Mouse (Mus musculus) intestine, embryonic 15.5 days (tissue): ENCODE data around the gene Stx2. TPM values are rescaled to one million over a fixed set of nuclear protein-coding genes. Genes with fewer than 3 reads are reported as not detected.

ENCODE experiments used
- ATAC-seq: fragments of 200-750 bp; cut with Nextera tagmentation; 2 replicates; pipeline ENCODE4 v1.8.0; 2017; ENCODE audit warnings: moderate TSS enrichment, moderate library complexity
- H3K27ac ChIP-seq: fragments of 300-500 bp; sonication (generic); 2 replicates; pipeline ENCODE4 v1.5.1; 2015; ENCODE audit warnings: mild to moderate bottlenecking, inconsistent platforms
- H3K27me3 ChIP-seq: fragments of 300-500 bp; sonication (generic); replicated peaks from 2 replicates; pipeline ENCODE4 v1.6.1; 2015; ENCODE audit warnings: inconsistent platforms
- H3K36me3 ChIP-seq: fragments of 300-500 bp; sonication (generic); 2 replicates; pipeline ENCODE4 v1.6.1; 2015; ENCODE audit warnings: inconsistent platforms
- H3K4me1 ChIP-seq: fragments of 300-500 bp; sonication (generic); replicated peaks from 2 replicates; pipeline ENCODE4 v1.6.1; 2015; ENCODE audit warnings: inconsistent platforms
- H3K4me2 ChIP-seq: fragments of 300-500 bp; sonication (generic); replicated peaks from 2 replicates; pipeline ENCODE4 v1.6.1; 2015; ENCODE audit warnings: mild to moderate bottlenecking, inconsistent platforms
- H3K4me3 ChIP-seq: fragments of 300-500 bp; sonication (generic); replicated peaks from 2 replicates; pipeline ENCODE4 v1.5.1; 2015; ENCODE audit warnings: inconsistent platforms
- H3K9ac ChIP-seq: fragments of 300-500 bp; sonication (generic); 2 replicates; pipeline ENCODE4 v1.6.1; 2015; ENCODE audit warnings: inconsistent platforms
- H3K9me3 ChIP-seq: fragments of 300-500 bp; sonication (generic); 2 replicates; pipeline ENCODE4 v1.6.1; 2016; ENCODE audit warnings: inconsistent platforms
- WGBS: fragments of 180-500 bp; shearing (Covaris S2); methylation state at CpG from one replicate; pipeline ENCODE4 v1.1.7; 2015; 5-methylcytosine and 5-hydroxymethylcytosine counted together
- polyA plus RNA-seq: library from polyadenylated mRNA; unstranded; fragments of >200 nt; fragmentation: Nextera tagmentation; extraction: Ambion mirVana; gene quantifications from 2 replicates; pipeline ENCODE4 v1.2.1, GENCODE M21; 2015

Gene Stx2
- polyA plus RNA-seq, 1 experiment from 2014 or later: 24.1 TPM

DNA sequence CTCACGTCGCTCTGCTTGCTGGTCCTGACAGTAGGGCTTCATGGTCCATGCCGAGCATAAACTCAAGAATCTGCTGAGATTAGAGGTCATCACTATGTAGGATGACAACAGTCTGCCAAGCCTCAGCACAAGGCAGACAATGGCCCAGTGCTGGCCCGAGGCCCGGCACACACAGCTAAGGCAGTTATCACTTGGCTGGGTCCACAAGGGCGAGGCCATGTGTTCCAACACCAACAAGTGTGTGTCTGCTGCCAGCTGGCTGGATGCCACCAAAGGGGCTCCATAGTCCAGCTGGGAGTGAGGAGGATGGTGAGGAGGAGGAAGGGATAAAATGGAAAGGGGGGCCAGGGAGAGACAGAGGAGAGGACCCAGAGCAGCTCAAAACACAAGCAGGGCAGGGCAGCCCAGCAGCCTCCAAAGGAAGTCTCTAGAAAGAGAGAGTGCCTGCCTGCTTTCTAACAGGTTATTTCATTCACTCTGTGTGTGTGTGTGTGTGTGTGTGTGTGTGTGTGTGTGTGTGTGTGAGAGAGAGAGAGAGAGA lies 72.9 kb downstream of the Stx2 start:
- Histone ChIP-seq H3K4me3 (no peak overlapping the region), H3K9ac (no peak overlapping the region), H3K4me1 (no peaks in the 10 kb centered on the region), H3K36me3 (no peaks in the 10 kb centered on the region), H3K27me3 (no peaks in the 10 kb centered on the region), H3K9me3 (no peaks in the 10 kb centered on the region), H3K27ac (no peak overlapping the region), H3K4me2 (no peak overlapping the region)
- 0 out of 2 replicates have a peak, but pooled peaks have one; percentile 23 for ATAC-seq
- WGBS: 70% methylated on average over 6 of the region's 6 CpGs

Other genes starting within 250 kb of the Stx2 start
- gene Rimbp2, start 55.1 kb downstream of the Stx2 start, polyA plus RNA-seq: 0.98 and 1.5 TPM in 2 replicates
- 527 and 602 TPM in 2 replicates for gene Ran, start 11.5 kb upstream of the Stx2 start, polyA plus RNA-seq
- 1.2 and 1.3 TPM in 2 replicates for gene Adgrd1, start 88.2 kb upstream of the Stx2 start, polyA plus RNA-seq